Mouse (Mus musculus): ENCODE results near the gene Sorcs3. TPM values are rescaled to one million over a fixed set of nuclear protein-coding genes. Genes with fewer than 3 reads are reported as not detected.

The Sorcs3 gene
- polyA plus RNA-seq, 1 experiment from 2014 or later = 0.06 TPM

DNA sequence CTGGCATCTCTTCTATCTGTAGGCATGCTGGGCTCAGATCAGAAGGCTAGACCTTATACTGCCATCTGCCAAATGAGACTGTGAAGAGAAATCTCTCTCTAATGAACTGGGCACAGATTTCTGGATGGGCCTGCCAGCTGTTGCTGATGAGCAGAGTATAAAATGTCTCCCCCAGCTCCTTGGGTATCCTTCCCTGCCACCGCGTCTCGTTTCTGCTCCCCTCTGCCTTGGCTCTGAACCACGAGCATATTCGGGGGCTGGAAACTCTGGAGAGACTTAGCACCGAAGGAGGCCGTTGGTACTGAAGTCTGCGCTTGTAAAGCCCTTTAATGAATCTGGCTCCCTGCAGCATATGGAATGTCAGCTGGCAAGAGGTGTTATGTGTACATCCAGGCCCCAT is 74.4 kb downstream of the Sorcs3 start:
- Histone ChIP-seq H3K27me3 (ENCODE audit: insufficient read depth, low read length) (no peaks in the 10 kb centered on the region), H3K4me1 (ENCODE audit: insufficient read depth) (no peaks in the 10 kb centered on the region), H3K4me3 (ENCODE audit: low read depth, low read length) (no peak overlapping the region), H3K9ac (replicated peaks) (no peak overlapping the region), H3K27ac (ENCODE audit: low read depth) (no peak overlapping the region), H3K36me3 (replicated peaks; ENCODE audit: insufficient read depth, low read length) (no peaks in the 10 kb centered on the region), H3K4me2 (ENCODE audit: low read depth, low read length) (no peak overlapping the region), H3K9me3 (ENCODE audit: low read length) (no peaks in the 10 kb centered on the region)
- DNase-seq = no peak
- no peak for TF ChIP-seq EP300 (IDR thresholded peaks at IDR 0.05; ENCODE audit: low read depth)
- TF ChIP-seq CTCF (IDR thresholded peaks at IDR 0.05; ENCODE audit: low read depth) = no peak
- 76% methylated on average over 8 of the region's 8 CpGs for WGBS (ENCODE audit: insufficient replicate concordance)
- ATAC-seq = no peak

DNA sequence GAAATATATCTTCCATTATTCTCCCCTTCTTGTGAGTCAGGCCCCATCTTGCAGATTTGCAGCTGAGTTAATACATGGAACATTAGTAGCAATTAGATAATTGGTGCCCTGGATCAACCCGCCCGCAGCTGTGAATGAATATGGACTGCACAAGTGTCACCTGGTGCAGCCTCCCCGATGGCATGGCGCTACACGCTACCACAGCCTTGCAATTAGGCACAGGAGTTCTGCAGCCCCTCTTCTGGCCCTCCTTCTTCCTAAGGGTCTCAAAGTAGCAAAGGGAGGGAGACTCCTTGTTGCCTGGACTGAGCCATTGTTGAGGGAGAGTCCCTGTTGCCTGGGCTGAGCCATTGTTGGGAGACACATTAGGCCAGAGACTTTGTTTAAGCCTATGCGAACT is 76.4 kb downstream of the Sorcs3 start:
- no peaks in the 10 kb centered on the region for H3K4me1 ChIP-seq (ENCODE audit: insufficient read depth)
- ATAC-seq = no peak
- no peak for DNase-seq
- no peak overlapping the region for H3K27ac ChIP-seq (ENCODE audit: low read depth)
- H3K4me3 ChIP-seq (ENCODE audit: low read depth, low read length) = no peak overlapping the region
- no peak overlapping the region for H3K4me2 ChIP-seq (ENCODE audit: low read depth, low read length)
- no peak overlapping the region for H3K9ac ChIP-seq (replicated peaks)
- no peaks in the 10 kb centered on the region for H3K9me3 ChIP-seq (ENCODE audit: low read length)
- WGBS (ENCODE audit: insufficient replicate concordance) = 74% methylated on average over 6 of the region's 6 CpGs
- no peaks in the 10 kb centered on the region for H3K27me3 ChIP-seq (ENCODE audit: insufficient read depth, low read length)
- no peak for TF ChIP-seq CTCF (IDR thresholded peaks at IDR 0.05; ENCODE audit: low read depth)
- no peak for TF ChIP-seq EP300 (IDR thresholded peaks at IDR 0.05; ENCODE audit: low read depth)
- H3K36me3 ChIP-seq (replicated peaks; ENCODE audit: insufficient read depth, low read length) = no peaks in the 10 kb centered on the region

DNA sequence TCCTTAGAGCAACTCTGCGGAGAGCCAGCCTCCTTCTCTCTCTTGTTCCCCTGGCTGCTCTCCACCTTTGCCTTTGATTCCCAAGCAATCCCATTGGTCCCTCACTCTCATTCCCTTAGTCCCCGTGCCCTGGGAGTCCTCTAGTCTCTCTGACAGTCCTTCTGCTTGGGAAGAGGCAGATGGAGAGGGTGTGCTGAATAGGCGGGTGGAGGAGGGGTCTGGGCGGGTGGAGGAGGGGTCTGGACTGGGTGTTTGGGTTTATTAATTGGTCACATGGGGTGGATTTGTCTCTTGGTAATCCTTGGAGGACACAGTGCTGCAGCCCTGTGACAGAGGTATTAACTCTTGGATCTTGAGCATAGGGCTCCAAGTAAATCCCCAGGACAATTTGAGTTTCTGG is 77.4 kb downstream of the Sorcs3 start:
- Histone ChIP-seq H3K36me3 (replicated peaks; ENCODE audit: insufficient read depth, low read length) (no peaks in the 10 kb centered on the region), H3K27ac (ENCODE audit: low read depth) (no peak overlapping the region), H3K4me2 (ENCODE audit: low read depth, low read length) (no peak overlapping the region), H3K9me3 (ENCODE audit: low read length) (no peaks in the 10 kb centered on the region), H3K4me3 (ENCODE audit: low read depth, low read length) (no peak overlapping the region), H3K9ac (replicated peaks) (no peak overlapping the region), H3K4me1 (ENCODE audit: insufficient read depth) (no peaks in the 10 kb centered on the region), H3K27me3 (ENCODE audit: insufficient read depth, low read length) (no peaks in the 10 kb centered on the region)
- TF ChIP-seq CTCF (IDR thresholded peaks at IDR 0.05; ENCODE audit: low read depth) (no peak), EP300 (IDR thresholded peaks at IDR 0.05; ENCODE audit: low read depth) (no peak)
- ATAC-seq = no peak
- 41% methylated on average over 4 of the region's 4 CpGs for WGBS (ENCODE audit: insufficient replicate concordance)
- DNase-seq = no peak

DNA sequence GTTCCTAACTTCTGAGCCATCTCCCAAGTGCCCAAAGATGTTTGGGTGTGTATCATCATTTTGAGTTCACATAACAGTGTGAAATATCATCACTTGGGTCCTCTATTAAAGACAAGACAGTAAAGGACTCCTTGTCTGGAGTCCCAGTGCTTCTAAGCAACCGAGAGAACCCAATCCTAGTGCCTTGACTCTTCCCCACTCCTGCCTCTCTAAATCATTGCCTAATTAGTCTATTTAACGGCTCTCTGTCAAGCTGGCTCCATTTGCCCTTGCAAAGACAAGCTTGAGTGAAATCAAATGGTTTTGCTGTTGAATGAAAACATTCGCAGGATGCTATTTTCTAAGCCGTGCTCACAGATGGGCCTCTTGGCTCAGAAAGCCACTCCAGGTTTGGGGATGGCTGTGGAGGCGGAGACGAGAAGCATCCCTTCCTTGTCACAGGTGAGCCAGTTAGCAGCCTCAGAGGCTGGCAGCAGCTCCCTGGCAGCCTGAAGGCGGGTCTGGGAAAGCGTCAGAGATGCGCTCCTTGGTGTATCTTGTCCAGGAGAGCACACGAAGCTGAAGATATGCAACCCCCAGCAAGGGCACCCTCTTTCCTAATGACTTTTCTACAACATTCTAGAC is 79.9 kb downstream of the Sorcs3 start:
- Histone ChIP-seq H3K9ac (replicated peaks) (no peak overlapping the region), H3K4me1 (ENCODE audit: insufficient read depth) (no peaks in the 10 kb centered on the region), H3K4me3 (ENCODE audit: low read depth, low read length) (no peak overlapping the region), H3K9me3 (ENCODE audit: low read length) (no peaks in the 10 kb centered on the region), H3K27ac (ENCODE audit: low read depth) (no peak overlapping the region), H3K4me2 (ENCODE audit: low read depth, low read length) (no peak overlapping the region), H3K27me3 (ENCODE audit: insufficient read depth, low read length) (no peaks in the 10 kb centered on the region), H3K36me3 (replicated peaks; ENCODE audit: insufficient read depth, low read length) (no peaks in the 10 kb centered on the region)
- TF ChIP-seq CTCF (IDR thresholded peaks at IDR 0.05; ENCODE audit: low read depth) (no peak), EP300 (IDR thresholded peaks at IDR 0.05; ENCODE audit: low read depth) (no peak)
- DNase-seq (no peak), ATAC-seq (no peak)
- 68% methylated on average over 10 of the region's 10 CpGs for whole genome bisulfite sequencing (ENCODE audit: insufficient replicate concordance)

DNA sequence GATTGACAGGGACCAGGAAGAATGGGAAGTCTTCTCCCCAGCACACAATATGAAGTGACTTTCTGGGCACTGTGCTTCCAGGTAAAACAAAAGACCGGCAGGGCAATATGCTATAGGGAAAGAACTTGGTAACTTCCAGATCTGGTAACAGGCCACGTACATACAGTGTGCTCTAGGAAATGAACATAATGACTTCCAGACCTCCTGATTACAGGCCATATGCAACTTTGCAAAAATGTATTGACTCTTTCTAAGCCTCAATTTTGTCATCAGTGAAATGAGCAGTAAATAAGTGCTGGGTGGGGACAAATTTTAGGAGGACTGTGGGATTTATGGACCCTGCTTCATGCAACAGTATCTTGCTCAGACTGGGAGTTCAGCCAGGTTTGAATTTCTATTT is 88.4 kb downstream of the Sorcs3 start:
- Histone ChIP-seq H3K27me3 (ENCODE audit: insufficient read depth, low read length) (no peaks in the 10 kb centered on the region), H3K9ac (replicated peaks) (no peak overlapping the region), H3K9me3 (ENCODE audit: low read length) (no peaks in the 10 kb centered on the region), H3K4me1 (ENCODE audit: insufficient read depth) (no peaks in the 10 kb centered on the region), H3K36me3 (replicated peaks; ENCODE audit: insufficient read depth, low read length) (no peaks in the 10 kb centered on the region), H3K4me2 (ENCODE audit: low read depth, low read length) (no peak overlapping the region), H3K4me3 (ENCODE audit: low read depth, low read length) (no peak overlapping the region), H3K27ac (ENCODE audit: low read depth) (no peak overlapping the region)
- ATAC-seq = no peak
- no peak for TF ChIP-seq EP300 (IDR thresholded peaks at IDR 0.05; ENCODE audit: low read depth)
- no peak for TF ChIP-seq CTCF (IDR thresholded peaks at IDR 0.05; ENCODE audit: low read depth)
- WGBS (ENCODE audit: insufficient replicate concordance) = 84% methylated on average over 2 of the region's 2 CpGs
- no peak for DNase-seq

DNA sequence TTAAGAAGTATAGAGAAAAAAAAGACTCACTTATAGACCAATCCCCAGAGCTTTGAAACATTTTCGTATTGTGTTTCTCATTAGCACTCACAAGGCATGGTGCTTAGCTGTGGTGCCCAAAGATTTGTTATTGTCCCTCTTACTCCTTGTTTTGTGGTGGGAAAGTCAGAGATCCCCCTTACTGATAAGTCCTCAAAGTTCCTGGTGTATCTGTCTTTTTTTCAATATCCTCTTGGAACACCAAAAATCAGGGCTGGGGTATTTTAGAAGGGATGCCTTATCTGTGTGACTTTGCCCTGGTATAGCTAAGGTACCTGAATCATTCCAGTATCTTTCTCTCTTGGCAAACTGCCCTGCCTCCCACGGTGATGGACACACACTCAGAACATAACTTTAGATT is 92.6 kb downstream of the Sorcs3 start:
- 58% methylated on average over 2 of the region's 2 CpGs for WGBS (ENCODE audit: insufficient replicate concordance)
- no peak overlapping the region for H3K9ac ChIP-seq (replicated peaks)
- H3K27me3 ChIP-seq (ENCODE audit: insufficient read depth, low read length) = no peaks in the 10 kb centered on the region
- H3K4me2 ChIP-seq (ENCODE audit: low read depth, low read length) = no peak overlapping the region
- TF ChIP-seq CTCF (IDR thresholded peaks at IDR 0.05; ENCODE audit: low read depth) (no peak), EP300 (IDR thresholded peaks at IDR 0.05; ENCODE audit: low read depth) (no peak)
- no peaks in the 10 kb centered on the region for H3K36me3 ChIP-seq (replicated peaks; ENCODE audit: insufficient read depth, low read length)
- no peak overlapping the region for H3K27ac ChIP-seq (ENCODE audit: low read depth)
- no peak overlapping the region for H3K4me3 ChIP-seq (ENCODE audit: low read depth, low read length)
- ATAC-seq (no peak), DNase-seq (no peak)
- no peaks in the 10 kb centered on the region for H3K9me3 ChIP-seq (ENCODE audit: low read length)
- no peaks in the 10 kb centered on the region for H3K4me1 ChIP-seq (ENCODE audit: insufficient read depth)
